Mouse (Mus musculus) forebrain, embryonic 12.5 days (tissue): ENCODE measurements at regions not wholly inside any gene's neighbourhood (a gene's known extent, or its start where the extent isn't known, plus 50 kb on each side); places are given as distances from the start of the nearest gene placed in this dataset.

Experiments used
- ATAC-seq: fragments of 200-750 bp; cut with Nextera tagmentation; 2 replicates; pipeline ENCODE4 v1.8.0; 2017; ENCODE audit warnings: moderate TSS enrichment; ENCODE audit not compliant: low FRiP score
- H3K27ac ChIP-seq: fragments of 300-500 bp; sonication (generic); 2 replicates; pipeline ENCODE4 v1.5.1; 2016; ENCODE audit warnings: mild to moderate bottlenecking
- H3K27me3 ChIP-seq: fragments of 300-500 bp; sonication (generic); 2 replicates; pipeline ENCODE4 v1.6.1; 2016; ENCODE audit warnings: mild to moderate bottlenecking
- H3K36me3 ChIP-seq: fragments of 300-500 bp; sonication (generic); replicated peaks from 2 replicates; pipeline ENCODE4 v1.6.1; 2016; ENCODE audit warnings: mild to moderate bottlenecking
- H3K4me1 ChIP-seq: fragments of 300-500 bp; sonication (generic); 2 replicates; pipeline ENCODE4 v1.6.1; 2016
- H3K4me2 ChIP-seq: fragments of 300-500 bp; sonication (generic); 2 replicates; pipeline ENCODE4 v1.6.1; 2016; ENCODE audit warnings: mild to moderate bottlenecking, moderate library complexity
- H3K4me3 ChIP-seq: fragments of 300-500 bp; sonication (generic); replicated peaks from 2 replicates; pipeline ENCODE4 v1.5.1; 2016; ENCODE audit warnings: mild to moderate bottlenecking
- H3K9ac ChIP-seq: fragments of 300-500 bp; sonication (generic); 2 replicates; pipeline ENCODE4 v1.6.1; 2016; ENCODE audit warnings: mild to moderate bottlenecking
- H3K9me3 ChIP-seq: fragments of 300-500 bp; sonication (generic); 2 replicates; pipeline ENCODE4 v1.6.1; 2016
- WGBS: fragments of 180-500 bp; shearing (Covaris S2); methylation state at CpG from one replicate; pipeline ENCODE4 v1.1.7; 2016; 5-methylcytosine and 5-hydroxymethylcytosine counted together

DNA sequence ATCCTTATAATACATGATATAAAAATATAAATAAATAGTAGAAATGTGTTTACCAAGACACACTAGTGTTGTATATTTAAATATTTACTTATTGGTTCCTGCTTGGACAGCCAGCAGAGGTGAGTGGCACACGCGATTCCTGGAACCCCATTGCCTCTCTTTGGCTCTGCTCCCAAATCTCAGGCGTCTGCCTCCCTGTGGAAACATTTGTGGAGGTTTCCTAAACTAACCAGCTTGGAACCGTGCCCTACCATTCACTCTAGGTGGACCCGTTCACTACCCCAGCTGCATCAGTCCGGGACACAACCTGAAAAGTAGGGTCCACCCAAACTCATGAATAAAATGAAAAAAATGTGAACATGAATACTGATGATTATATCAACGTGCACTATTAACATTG lies 404.0 kb upstream of the Defb41 start:
- WGBS, result 90% methylated on average over 7 of the region's 7 CpGs
- no peak for ATAC-seq
- Histone ChIP-seq H3K4me2 (no peak overlapping the region), H3K9ac (no peak overlapping the region), H3K4me3 (no peak overlapping the region), H3K27me3 (no peaks in the 10 kb centered on the region), H3K9me3 (no peaks in the 10 kb centered on the region), H3K27ac (no peak overlapping the region), H3K4me1 (no peaks in the 10 kb centered on the region), H3K36me3 (no peaks in the 10 kb centered on the region)

DNA sequence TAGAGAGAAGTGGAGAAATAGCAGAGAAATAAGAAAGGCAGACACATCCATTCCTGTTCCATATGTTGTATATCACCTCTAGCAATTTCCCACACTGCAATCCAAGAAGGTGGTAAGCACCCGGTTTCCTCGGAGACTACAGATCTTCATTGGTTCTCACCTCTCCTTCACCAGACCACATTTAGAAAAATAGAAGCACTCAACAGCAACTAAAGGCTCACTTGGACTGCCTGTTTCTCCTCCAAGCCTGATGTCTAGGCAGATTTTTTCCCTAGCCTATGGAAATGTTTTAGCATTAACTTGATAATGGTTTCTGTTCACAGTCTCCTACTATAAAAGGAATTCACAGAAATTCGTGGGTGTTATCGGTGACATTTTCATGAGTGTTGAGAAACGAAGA lies 403.3 kb upstream of the Defb41 start:
- H3K27ac ChIP-seq, result no peak overlapping the region
- WGBS, result 95% methylated on average over 5 of the region's 5 CpGs
- no peaks in the 10 kb centered on the region for H3K4me1 ChIP-seq
- no peak overlapping the region for H3K4me2 ChIP-seq
- no peak overlapping the region for H3K4me3 ChIP-seq
- no peaks in the 10 kb centered on the region for H3K27me3 ChIP-seq
- no peaks in the 10 kb centered on the region for H3K9me3 ChIP-seq
- no peaks in the 10 kb centered on the region for H3K36me3 ChIP-seq
- no peak overlapping the region for H3K9ac ChIP-seq
- ATAC-seq, result no peak

DNA sequence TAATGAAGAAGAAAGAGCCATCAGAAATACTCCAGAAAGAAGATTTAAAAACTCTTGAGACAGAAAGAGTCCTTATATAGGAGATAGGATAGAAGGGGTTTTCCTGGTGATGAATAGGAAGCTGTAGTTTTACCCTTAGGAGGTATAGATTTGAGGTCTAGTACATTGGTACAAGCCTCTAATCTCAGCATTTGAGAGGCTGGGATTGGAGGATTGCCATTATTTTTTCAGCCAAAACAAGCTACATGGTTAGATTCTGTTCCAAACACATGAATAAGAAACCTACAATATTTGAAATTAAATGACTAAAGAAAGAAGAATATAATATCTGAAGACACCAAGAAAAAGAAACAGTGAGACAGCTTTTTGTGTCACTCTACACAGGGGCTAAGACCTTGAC lies 375.9 kb upstream of the Defb41 start:
- Histone ChIP-seq H3K27me3 (no peaks in the 10 kb centered on the region), H3K4me1 (peaks cover 11% of the 10 kb centered on the region), H3K27ac (no peak overlapping the region), H3K36me3 (no peaks in the 10 kb centered on the region), H3K9me3 (no peaks in the 10 kb centered on the region), H3K9ac (no peak overlapping the region), H3K4me2 (no peak overlapping the region), H3K4me3 (no peak overlapping the region)
- no peak for ATAC-seq

DNA sequence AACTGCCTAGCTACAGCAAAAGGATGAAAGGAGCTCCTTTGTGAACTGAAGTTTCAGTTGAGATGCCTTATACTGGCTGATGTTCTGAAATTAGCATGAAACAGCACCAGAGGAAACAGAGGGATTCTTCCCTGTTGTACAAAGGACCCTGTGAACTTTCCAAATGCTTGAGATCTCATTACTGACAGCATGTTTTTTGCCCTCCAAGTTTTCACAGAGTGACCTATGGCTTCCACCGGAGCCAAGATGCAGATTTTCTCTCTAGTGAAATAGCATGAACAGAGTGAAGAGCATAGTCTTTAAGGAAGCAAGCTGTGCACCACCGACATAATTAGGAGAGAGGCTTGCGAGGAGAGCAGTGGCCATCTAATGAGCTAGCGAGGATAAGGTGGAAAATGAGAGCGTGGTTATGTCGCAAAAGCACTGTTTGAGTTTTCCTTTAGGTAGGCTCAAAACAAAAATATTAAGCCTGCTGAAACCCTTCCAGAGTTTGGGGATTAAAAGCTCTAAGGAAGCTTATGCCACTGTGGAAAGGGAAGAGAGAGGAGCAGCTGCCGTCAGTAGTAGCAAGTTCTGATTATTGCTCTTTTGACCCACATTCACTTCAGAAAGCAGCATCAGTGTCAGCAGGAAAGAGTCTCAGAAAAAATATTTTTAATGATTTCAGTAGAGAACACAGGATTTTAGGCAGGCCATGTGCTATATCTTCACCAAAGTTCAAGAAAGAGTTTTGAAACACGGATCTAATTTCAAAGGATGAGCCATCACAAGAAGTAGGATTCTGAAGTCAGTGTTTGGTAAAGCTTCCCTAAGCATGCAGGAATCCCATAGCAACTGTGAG lies 374.7 kb upstream of the Defb41 start:
- Histone ChIP-seq H3K36me3 (no peaks in the 10 kb centered on the region), H3K4me1 (peaks cover 11% of the 10 kb centered on the region), H3K27me3 (no peaks in the 10 kb centered on the region), H3K4me3 (no peak overlapping the region), H3K27ac (no peak overlapping the region), H3K4me2 (no peak overlapping the region), H3K9ac (no peak overlapping the region), H3K9me3 (no peaks in the 10 kb centered on the region)
- ATAC-seq, result 0 out of 2 replicates have a peak, but pooled peaks have one; percentile 36
- WGBS, result 10% methylated on average over 8 of the region's 8 CpGs

DNA sequence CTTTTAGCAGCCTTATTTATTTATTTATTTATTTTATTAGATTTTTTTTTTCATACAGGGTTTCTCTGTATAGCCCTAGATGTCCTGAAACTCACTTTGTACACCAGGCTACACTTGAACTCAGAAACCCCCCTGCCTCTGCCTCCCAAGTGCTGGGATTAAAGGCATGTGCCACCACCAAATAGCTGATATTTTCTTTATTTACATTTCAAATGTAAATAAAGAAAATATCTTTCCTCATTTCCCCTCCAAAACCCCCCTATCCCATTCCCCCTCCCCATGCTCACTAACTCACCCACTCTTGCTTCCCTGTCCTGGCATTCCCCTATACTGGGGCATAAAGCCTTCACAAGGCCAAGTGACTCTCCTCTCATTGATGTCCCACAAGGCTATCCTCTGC lies 372.4 kb upstream of the Defb41 start:
- no peaks in the 10 kb centered on the region for H3K9me3 ChIP-seq
- no peak overlapping the region for H3K4me3 ChIP-seq
- H3K4me2 ChIP-seq, result no peak overlapping the region
- H3K27ac ChIP-seq, result no peak overlapping the region
- H3K27me3 ChIP-seq, result no peaks in the 10 kb centered on the region
- H3K4me1 ChIP-seq, result peaks cover 11% of the 10 kb centered on the region
- no peaks in the 10 kb centered on the region for H3K36me3 ChIP-seq
- H3K9ac ChIP-seq, result no peak overlapping the region
- no peak for ATAC-seq

DNA sequence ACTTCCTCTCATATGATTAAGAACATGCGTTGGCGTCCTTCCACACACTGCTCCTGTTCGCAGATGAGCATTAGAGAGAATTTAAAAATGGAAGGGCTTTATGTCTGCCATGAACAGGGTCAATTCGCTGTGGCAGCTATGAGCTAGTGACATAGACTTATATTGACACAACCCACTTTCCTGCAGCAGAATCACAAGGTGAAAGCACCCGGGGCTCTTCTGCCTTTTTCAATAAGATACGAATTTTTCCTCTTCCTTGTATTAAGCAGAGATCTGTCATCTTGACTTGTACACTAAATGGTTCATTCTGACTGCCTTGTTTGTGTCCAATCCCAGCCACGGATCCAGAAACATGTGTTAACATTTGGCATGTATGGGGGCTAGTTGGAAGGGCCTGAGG lies 345.3 kb upstream of the Defb41 start:
- no peak overlapping the region for H3K4me2 ChIP-seq
- no peak for ATAC-seq
- no peak overlapping the region for H3K27ac ChIP-seq
- WGBS, result 88% methylated on average over 7 of the region's 7 CpGs
- no peaks in the 10 kb centered on the region for H3K27me3 ChIP-seq
- no peaks in the 10 kb centered on the region for H3K9me3 ChIP-seq
- H3K9ac ChIP-seq, result no peak overlapping the region
- no peaks in the 10 kb centered on the region for H3K36me3 ChIP-seq
- no peaks in the 10 kb centered on the region for H3K4me1 ChIP-seq
- no peak overlapping the region for H3K4me3 ChIP-seq

DNA sequence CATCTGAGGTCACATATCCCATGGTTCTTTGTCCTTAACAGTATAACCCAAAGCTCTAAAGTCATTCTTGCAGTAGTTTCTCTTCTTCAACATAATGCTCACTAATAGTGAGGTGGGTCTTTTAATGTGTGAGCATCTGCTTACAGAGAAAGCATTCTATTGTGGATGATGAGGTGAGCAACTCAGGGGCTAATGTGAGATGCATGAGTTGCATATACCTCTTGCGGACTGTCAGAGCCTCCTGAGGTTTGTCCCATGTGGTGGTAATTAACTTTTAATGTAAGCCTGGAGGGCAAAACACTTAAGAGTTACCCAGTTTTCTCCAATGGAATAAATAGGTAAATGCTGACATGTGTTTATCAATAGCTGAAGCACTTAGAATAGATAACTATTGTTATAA lies 334.9 kb upstream of the Defb41 start:
- Histone ChIP-seq H3K9ac (no peak overlapping the region), H3K4me1 (no peaks in the 10 kb centered on the region), H3K4me3 (no peak overlapping the region), H3K27ac (no peak overlapping the region), H3K36me3 (no peaks in the 10 kb centered on the region), H3K9me3 (no peaks in the 10 kb centered on the region), H3K4me2 (no peak overlapping the region), H3K27me3 (no peaks in the 10 kb centered on the region)
- ATAC-seq, result no peak
- WGBS, result 68% methylated on average over 1 of the region's 1 CpGs

DNA sequence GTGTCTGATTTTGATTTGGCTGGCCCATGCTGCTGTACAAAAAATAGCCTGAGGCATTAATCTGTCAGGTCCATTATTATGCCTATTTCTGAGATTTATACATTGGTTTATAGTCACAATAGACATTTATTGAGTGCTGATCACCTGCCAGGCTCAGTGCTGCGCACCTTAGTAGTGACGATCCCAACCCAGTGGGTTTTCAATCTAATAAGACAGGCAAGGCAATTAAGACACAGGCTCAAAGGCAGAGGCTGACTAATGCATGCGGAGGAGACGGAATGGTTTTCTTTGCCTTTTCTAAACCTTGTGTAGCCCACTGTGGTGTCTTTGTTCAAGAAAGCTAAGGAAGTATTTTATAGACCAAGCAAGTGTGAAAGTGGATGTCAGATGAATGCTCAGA lies 334.0 kb upstream of the Defb41 start:
- 20% methylated on average over 4 of the region's 4 CpGs for WGBS
- ATAC-seq, result no peak
- Histone ChIP-seq H3K27me3 (no peaks in the 10 kb centered on the region), H3K4me2 (no peak overlapping the region), H3K4me3 (no peak overlapping the region), H3K9ac (no peak overlapping the region), H3K27ac (no peak overlapping the region), H3K9me3 (no peaks in the 10 kb centered on the region), H3K36me3 (no peaks in the 10 kb centered on the region), H3K4me1 (no peaks in the 10 kb centered on the region)

DNA sequence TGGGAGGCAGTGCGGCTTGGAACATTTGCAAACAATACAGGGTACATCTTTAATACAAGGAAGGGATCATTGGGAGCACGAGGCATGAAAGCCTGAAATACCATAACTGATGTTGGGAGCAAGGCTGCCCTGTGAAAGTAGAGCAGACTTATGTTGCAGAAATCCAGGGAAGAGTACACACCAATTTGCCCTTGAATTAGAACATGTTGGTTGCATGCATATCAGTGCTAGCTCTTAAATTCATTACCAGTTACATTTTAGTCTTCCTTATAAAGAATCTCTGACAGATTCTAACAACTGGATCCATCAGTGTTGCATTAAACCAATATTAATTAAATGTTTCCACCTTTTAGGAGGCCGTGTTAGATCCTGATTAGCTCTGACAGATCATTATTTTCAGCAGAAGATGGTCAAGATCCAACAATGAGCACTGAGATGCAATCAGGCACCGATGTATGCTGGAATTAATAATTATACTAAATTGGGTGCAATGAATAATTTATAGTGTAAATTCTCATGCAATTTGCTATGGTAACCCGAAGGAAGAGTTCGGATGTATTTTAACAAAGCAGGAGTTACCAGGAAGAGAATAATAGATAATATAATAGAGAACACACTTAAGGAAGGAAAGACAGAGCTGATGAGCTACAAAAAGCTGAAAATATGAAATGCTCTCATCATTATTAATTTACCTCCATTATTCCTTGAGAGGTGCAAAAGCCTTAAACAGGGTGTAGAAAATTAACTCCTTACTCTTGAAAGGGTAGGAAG lies 318.6 kb upstream of the Defb41 start:
- no peak overlapping the region for H3K4me2 ChIP-seq
- H3K4me1 ChIP-seq, result no peaks in the 10 kb centered on the region
- no peaks in the 10 kb centered on the region for H3K36me3 ChIP-seq
- WGBS, result 66% methylated on average over 6 of the region's 6 CpGs
- H3K9me3 ChIP-seq, result no peaks in the 10 kb centered on the region
- H3K27ac ChIP-seq, result no peak overlapping the region
- no peak overlapping the region for H3K4me3 ChIP-seq
- H3K9ac ChIP-seq, result no peak overlapping the region
- no peaks in the 10 kb centered on the region for H3K27me3 ChIP-seq
- ATAC-seq, result peak; percentile 51; the same call in 1 of the 2 replicates

DNA sequence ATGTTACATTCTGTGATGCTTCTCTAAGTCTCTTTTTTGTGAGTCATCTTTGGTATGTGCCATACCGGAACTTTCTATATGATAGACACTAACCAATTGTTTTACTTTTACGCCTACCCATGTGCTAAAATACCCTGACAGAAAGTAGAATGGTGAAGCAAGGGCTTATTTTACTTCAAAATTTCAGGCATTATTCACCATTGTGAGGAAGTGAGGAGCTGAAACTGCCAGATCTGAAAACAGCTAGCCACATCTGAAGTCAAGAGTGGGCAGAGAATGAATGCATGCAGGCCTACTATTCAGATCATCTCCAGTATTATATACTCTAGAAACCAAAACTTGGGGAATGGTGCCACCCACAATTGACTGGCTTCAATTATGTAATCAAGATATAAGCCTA lies 313.7 kb upstream of the Defb41 start:
- H3K27me3 ChIP-seq, result no peaks in the 10 kb centered on the region
- H3K9ac ChIP-seq, result no peak overlapping the region
- H3K4me1 ChIP-seq, result no peaks in the 10 kb centered on the region
- H3K27ac ChIP-seq, result no peak overlapping the region
- no peak overlapping the region for H3K4me2 ChIP-seq
- no peak for ATAC-seq
- H3K9me3 ChIP-seq, result no peaks in the 10 kb centered on the region
- H3K36me3 ChIP-seq, result no peaks in the 10 kb centered on the region
- WGBS, result 96% methylated on average over 2 of the region's 2 CpGs
- no peak overlapping the region for H3K4me3 ChIP-seq

DNA sequence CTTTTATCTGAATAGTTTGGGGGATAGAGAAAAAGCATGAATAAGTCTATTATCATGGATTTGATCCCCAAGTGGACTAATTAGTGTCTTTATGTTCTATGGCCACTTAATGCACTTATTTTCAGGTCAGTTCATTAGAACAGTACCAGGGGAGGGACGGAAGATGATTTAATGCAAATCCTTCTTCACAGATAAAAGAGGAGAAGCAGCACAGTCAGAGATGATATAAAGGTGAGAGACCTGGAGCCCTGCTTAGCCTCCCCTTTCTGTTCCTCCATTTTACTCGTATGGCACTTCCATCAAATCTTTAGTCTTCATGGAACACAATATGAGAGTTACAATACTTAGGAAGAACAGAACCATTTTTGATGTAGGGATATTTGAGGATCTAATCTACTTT lies 302.1 kb upstream of the Defb41 start:
- no peak overlapping the region for H3K4me3 ChIP-seq
- H3K36me3 ChIP-seq, result no peaks in the 10 kb centered on the region
- no peak overlapping the region for H3K4me2 ChIP-seq
- ATAC-seq, result no peak
- 24% methylated on average over 2 of the region's 2 CpGs for WGBS
- H3K27me3 ChIP-seq, result no peaks in the 10 kb centered on the region
- no peak overlapping the region for H3K27ac ChIP-seq
- no peak overlapping the region for H3K9ac ChIP-seq
- no peaks in the 10 kb centered on the region for H3K9me3 ChIP-seq
- no peaks in the 10 kb centered on the region for H3K4me1 ChIP-seq

DNA sequence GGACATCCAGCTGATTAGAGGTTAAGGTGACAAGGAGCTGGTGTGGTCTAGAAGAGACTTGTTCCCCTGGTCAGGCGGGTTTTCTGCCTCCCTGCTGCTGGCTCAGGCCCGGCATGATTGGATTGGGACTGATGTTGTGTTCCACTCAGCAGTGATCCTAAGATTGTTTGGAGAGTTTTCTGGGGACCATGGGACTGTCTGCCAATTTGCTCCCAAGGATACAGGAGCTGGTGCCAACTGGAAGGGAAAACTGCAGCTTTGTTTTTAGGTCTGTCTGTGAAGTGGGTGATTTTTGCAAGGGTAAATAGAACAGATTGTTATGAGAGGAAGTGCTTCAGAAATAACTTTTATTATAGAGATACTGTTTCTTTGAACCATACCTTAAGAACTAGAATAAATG lies 286.3 kb upstream of the Defb41 start:
- 79% methylated on average over 2 of the region's 2 CpGs for WGBS
- Histone ChIP-seq H3K9me3 (no peaks in the 10 kb centered on the region), H3K27me3 (no peaks in the 10 kb centered on the region), H3K4me3 (no peak overlapping the region), H3K9ac (no peak overlapping the region), H3K4me2 (no peak overlapping the region), H3K27ac (no peak overlapping the region), H3K4me1 (no peaks in the 10 kb centered on the region), H3K36me3 (no peaks in the 10 kb centered on the region)
- ATAC-seq, result no peak

DNA sequence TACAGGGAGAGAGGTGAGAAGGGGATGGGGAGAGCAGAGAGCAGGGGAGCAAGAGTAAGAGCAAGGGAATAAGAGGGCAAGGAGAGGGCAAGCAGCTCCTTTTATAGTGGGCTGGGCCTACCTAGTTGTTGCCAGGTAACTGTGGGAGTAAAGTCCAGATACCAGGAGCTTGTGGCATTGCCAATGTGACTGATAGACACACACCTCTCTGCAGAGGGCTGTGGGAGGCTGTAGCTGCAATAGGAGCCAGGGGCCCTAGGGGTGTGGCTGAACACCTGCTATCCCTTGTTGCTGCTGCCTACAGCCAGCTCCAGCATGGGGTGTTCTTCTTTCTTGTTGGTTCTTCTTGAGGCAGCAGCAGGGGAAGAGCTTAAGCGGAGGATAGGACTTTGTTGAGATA lies 266.8 kb upstream of the Defb41 start:
- no peak overlapping the region for H3K4me3 ChIP-seq
- no peaks in the 10 kb centered on the region for H3K27me3 ChIP-seq
- H3K9ac ChIP-seq, result no peak overlapping the region
- no peak overlapping the region for H3K4me2 ChIP-seq
- ATAC-seq, result no peak
- H3K4me1 ChIP-seq, result no peaks in the 10 kb centered on the region
- no peaks in the 10 kb centered on the region for H3K36me3 ChIP-seq
- H3K27ac ChIP-seq, result no peak overlapping the region
- 100% methylated on average over 1 of the region's 1 CpGs for WGBS
- H3K9me3 ChIP-seq, result no peaks in the 10 kb centered on the region
